Mouse (Mus musculus) gastrocnemius, adult 18-20 months (tissue): ENCODE measurements around the gene Scyl2. TPM values are rescaled to one million over a fixed set of nuclear protein-coding genes. Genes with fewer than 3 reads are reported as not detected.

Source experiments
- DNase-seq: peaks from one replicate; pipeline ENCODE4 v3.0.0; 2021; ENCODE audit warnings: low spot score
- total RNA-seq, 2 experiments: library from RNA; stranded (reverse); gene quantifications; 2 replicates each; pipeline ENCODE4 v1.2.3; 2021

Scyl2 gene
- total RNA-seq, 2 experiments from 2014 or later: 12.3 to 12.9 TPM

- no peak for DNase-seq
These were observed 88.8 kb downstream of the Scyl2 start for GRCm38 (mm10) chr10:89597275-89597674.

- no peak for DNase-seq
These were observed 90.2 kb downstream of the Scyl2 start for GRCm38 (mm10) chr10:89595935-89596334.

- no peak for DNase-seq
These were observed 90.6 kb downstream of the Scyl2 start for GRCm38 (mm10) chr10:89595514-89595913.

GRCm38 (mm10) chr10:89594309-89594708 lies 91.8 kb downstream of the Scyl2 start:
- no peak for DNase-seq

- DNase-seq: no peak
These were observed 93.3 kb downstream of the Scyl2 start for GRCm38 (mm10) chr10:89592797-89593196.

- no peak for DNase-seq
These were observed 96.2 kb downstream of the Scyl2 start for GRCm38 (mm10) chr10:89589877-89590276.

Other genes with a start within 250 kb of the Scyl2 start
- 1 to 10 TPM in 1 of 2 experiments, under 1 TPM in 1; 0.88 to 2.0 TPM for gene Gas2l3, start 242.3 kb downstream of the Scyl2 start, total RNA-seq
- under 1 TPM in 1 of 2 experiments, not detected in 1; 0.19 TPM for gene Nr1h4, start 152.7 kb downstream of the Scyl2 start, total RNA-seq
- under 1 TPM in 1 of 2 experiments, not detected in 1; 0.07 TPM for gene Slc17a8, start 65.0 kb downstream of the Scyl2 start, total RNA-seq
- gene Actr6, start 46.0 kb upstream of the Scyl2 start, total RNA-seq: 1 to 10 TPM; 5.5 to 7.7 TPM
- gene Uhrf1bp1l, start 58.7 kb upstream of the Scyl2 start, total RNA-seq: 10 to 100 TPM; 13.2 to 21.6 TPM
- gene Anks1b, start 187.2 kb upstream of the Scyl2 start, total RNA-seq: under 1 TPM; 0.09 to 0.17 TPM